Mouse (Mus musculus): ENCODE results near the gene BC048403.

Gene BC048403

DNA sequence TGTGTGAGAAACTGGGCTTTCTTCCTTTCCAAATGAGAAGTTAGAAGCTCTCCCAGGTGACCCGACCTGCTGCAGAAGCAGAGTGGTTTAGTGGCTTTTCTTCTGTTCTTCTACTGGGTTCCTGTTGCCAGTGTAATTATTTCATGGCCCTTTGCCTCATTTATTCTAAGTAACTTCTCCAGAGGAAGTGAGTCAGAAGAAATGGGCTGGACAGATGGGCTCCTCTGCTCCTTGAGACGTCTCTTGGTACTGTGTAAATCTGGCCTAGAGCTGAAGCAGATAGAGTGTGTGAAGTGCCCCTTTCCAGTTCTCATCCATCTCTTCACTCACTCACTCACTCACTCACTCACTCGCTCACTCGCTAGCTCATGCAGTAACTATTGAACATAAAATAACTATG, 16.9 kb downstream of the BC048403 start:
- no peak for DNase-seq (ENCODE audit: low read depth)

DNA sequence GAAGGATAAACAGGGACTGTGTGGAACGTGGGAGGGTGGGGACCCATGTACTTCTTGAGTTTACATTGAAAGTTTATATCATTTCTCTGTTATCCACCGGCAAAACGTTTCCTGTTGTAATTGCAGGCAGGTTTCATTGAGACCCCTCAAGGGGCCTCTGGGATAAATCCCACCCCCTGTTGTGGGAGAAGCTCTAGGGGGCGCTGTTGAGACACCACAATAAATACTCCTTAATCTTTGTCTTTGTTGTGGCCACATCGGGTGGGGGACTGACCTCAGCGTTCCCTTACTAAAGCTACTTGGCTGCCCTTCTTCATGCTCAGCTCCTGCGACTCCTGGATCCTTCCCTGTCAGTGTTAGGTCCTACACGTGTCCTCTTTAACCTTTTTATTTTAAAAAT, 19.4 kb downstream of the BC048403 start:
- DNase-seq (ENCODE audit: low read depth): no peak

DNA sequence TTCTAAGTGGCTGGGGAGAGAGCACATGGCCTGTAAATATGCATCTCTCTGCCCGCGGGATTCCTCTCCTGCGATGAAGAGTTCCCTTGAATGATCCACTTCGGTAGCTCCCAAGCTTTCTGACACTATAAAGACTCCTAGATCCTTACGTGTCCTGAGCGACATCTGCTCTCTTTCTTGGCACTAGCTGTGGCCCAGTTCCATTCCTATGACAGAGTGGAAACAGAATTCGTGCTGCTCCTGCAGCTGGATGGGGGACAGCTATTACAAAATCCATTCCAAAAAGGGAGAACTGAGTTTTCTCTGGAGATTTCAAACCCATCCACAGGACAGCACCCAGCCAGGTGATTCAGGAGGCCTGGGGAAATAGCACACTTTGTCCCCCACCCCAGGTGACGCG, 22.4 kb downstream of the BC048403 start:
- DNase-seq (ENCODE audit: low read depth): no peak

DNA sequence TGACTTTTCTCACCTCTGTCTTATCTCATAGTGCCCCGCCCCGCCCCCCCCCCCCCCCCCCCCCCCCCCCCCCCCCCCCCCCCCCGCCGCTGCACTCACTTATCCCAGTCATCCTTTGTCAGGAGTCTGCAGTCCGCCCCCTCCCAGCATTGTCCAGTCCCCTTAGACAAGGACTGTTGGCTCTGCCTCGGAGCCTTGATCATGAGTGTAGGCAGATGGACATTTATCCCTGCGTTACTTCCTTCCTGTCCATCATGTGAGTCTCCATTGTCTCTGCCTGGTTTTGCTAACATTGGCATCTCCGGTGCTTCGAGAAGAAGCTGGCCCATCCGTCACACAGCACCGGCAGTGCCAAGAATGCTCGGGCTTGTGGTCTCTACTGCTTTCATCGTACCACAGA, 23.5 kb downstream of the BC048403 start:
- DNase-seq (ENCODE audit: low read depth): no peak

DNA sequence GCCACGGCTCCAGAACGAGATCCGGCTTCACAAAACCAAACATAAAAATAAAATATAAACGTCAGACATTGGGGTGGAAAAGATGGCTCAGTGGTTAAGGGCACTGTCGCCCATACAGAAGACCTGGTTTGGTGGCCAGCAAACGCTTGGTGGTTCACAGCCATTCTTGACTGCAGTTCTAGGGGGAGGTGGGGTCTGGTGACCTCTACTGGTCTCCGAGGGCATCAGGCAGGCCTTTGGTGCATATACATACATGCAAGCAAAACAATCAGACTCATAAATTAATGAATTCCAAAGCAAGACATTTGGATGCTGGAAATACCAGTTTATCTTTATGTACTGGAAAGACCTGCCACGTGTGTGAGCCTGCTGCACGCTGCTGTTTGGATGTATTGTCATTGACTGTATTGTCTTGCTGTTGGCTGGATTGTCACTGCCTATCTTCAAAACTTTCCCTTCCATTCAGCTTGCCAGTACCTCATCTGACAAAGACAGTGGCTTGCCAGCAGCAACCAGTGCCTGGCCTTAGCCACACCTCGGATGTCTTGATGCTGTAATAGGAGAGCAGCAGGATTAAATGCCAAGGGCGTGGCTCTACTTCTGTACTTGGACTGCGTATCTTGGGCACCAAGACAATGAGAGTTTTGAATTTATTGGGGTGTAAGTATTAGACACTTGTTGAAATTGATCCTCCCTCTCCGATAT, 24.9 kb downstream of the BC048403 start:
- DNase-seq (ENCODE audit: low read depth): no peak

DNA sequence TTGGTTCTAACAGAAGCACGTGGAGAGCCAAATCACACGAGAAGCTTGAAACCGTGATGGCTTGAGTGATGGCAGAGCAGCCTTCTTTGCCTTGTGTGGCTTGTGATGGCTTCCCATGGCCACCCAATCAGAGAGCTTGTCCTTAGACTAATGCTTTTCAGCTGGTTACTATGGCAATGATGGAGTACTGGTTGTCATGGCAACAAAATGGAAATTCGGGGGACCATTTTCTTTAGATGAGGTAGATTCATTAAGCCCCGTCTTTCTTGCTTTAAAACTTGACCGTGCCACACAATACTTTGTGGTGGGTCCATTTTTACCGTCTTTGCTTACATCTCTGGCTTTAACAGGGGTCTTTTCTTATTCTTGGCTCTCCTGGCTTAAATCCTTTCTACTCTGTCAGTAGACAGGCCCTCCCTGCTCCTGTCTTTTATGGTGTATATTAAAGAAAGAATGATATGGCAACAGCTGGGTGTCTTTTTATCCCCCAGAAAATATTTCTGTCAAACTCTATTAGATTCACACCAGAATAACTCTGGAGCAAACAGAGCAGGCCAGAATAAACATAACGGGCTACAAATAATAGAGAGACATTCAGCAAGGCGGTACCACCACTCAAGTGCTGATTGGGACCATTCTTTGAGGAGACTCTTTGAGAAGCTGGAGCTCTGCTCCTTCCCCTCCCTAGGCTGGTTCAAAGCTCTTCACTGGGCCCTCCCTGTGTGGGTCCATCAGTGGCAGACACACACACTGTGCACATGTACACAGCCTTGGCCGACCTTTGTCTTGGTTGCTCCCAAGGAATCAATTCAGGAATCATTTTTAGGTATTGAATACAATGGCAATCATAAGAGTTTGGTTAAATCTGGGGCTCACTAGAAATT, 25.7 kb downstream of the BC048403 start:
- no peak for DNase-seq (ENCODE audit: low read depth)

DNA sequence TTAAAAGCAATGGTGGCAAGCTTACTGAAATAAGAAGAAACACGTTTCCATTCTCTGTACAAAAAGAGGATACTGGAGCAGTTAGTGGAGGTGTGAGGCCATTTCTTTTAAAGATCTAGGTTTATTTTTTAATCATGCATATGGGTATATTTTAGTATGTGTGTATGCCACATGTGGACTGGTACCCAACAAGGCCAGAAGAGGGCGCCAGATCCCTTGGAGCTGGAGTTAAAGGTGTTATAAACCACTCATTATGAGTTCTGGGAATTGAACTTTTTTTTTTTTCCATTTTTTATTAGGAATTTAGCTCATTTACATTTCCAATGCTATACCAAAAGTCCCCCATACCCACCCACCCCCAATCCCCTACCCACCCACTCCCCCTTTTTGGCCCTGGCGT, 27.6 kb downstream of the BC048403 start:
- peak; percentile 16 for DNase-seq (ENCODE audit: low read depth)

DNA sequence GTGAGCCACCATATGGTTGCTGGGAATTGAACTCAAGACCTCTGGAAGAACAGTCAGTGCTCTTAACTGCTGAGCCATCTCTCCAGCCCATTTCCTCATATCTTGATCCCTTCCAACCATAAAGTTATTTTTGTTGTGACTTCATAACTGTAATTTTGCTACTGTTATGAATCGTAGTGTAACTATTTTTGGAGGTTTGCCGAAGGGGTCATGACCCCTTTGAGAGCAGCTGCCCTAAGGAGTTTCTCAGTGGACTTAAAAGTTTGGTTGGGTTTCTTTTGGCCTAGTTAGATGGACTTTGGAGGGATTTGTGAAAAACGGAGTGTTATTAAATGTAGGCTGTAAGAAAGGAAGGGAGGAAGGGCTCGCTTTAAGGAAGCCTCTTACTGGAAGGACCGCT, 30.0 kb downstream of the BC048403 start:
- no peak for DNase-seq (ENCODE audit: low read depth)

DNA sequence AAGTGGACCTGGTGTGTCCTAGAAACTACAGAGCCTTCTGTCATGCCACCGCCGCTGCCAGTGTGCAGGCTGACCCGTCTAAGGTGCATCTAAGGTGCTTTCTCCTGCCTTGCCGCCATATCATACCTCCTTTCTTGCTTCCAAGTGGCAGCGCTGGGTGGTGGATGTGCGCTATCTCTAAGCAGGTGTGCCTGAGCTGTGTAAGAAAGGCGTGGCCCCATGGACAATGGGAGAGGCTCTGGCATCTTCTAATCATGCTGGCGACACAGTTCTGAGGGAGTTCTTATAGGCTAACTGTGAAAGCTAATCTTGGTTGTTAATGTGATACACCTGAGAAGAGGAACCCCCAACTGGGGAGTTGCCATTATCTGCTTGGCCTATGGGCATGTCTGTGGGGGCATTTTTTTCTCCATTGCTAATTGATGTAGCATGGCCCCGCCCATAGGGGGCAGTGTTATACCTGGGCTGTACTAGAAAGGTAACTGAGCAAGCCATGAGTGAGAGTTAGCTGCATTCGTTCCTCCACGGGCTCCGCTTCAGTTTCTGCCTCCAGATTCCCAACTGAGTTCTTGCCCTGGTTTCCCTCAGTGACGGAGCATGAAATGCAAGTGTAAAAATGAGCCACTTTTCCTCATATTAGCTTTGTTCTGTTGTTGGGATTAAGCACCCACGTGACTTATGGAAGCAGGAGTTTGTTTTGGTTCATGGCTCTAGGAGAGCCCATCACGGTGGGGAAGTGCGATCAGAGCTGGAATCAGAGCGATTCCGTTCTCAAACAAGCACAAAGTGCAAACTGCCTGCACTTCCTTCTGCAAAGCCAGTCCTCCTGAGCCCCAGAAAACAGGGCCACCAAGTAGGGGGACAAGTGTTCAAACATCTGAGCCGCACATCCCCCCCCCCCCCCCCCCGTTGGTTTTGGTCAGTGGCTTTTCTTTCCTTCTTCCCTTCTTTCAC, 31.2 kb downstream of the BC048403 start:
- DNase-seq (ENCODE audit: low read depth): no peak

DNA sequence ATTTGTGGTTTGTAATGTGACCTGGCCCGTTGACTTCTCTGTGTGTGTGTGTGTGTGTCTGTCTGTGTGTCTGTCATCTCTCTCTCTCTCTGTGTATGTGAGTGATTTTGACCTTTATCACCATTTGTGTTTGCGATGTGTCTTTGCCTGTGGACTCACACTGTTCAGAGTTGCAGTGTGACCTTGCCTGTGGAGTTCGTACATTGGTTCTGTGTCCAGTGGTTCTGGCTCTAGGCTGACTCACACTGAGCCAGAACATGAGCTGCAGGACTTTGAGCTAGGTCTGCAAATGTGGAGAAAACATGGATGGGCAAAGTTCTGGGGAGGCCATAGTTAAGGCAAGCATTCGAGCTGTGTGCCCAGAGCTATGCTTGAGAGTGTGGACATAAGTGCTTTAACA, 34.1 kb downstream of the BC048403 start:
- DNase-seq (ENCODE audit: low read depth): no peak

DNA sequence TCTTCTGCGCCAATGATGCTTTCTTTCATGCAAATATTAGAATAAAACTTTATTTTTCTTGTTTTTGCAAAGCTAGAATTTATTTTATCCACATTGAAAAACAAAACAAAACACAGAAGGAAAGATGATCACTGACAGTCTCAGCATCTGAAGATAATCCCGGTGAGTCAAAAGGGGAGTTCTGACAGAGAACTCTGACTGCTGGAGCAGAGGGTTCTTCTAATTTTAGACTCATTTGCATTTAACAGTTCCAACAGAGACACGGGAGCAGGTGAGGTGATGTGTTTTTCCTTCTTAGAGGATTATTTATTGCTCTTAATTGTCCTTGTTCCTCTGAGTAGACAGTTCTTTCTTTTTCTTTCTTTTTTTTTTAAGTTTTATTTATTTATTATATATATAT, 36.3 kb downstream of the BC048403 start:
- no peak for DNase-seq (ENCODE audit: low read depth)

DNA sequence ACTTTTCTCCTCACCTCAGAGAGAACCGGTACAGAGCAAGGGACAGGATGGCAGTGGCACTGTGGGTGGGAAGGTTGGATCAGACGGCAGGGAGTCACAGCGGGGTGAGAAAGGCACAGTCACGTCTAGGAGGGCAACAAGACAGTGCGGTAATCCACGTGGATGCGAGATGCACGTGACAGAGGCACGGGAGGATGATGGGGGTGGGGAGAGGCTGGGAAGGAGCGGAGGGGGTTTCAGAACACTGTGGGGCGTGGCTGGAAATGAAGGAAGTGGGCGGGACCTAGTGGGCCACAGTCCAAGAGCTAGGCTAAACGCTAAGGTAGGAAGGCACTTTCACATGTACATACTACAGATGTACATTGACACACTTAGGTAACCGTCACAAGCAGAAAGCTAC, 41.4 kb downstream of the BC048403 start:
- no peak for DNase-seq (ENCODE audit: low read depth)

DNA sequence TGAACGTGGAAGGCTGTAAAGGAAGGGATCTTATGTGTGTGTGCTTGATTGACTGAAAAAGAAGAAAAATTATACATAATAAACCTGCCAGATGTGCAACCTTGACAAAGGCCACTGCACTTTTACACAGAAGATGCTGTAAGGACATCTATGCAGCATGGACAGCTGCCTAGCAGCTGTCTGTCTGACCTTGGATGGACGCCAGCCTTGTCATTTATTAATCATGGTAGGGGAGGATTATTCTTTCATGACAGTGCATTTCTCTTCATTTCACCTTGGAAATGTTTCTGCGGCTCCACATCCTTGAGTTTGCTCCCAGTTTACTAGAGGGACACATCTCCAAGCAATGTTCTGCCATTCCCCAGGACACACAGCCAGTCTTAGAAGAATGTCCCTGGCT, 48.8 kb downstream of the BC048403 start:
- DNase-seq (ENCODE audit: low read depth): no peak

DNA sequence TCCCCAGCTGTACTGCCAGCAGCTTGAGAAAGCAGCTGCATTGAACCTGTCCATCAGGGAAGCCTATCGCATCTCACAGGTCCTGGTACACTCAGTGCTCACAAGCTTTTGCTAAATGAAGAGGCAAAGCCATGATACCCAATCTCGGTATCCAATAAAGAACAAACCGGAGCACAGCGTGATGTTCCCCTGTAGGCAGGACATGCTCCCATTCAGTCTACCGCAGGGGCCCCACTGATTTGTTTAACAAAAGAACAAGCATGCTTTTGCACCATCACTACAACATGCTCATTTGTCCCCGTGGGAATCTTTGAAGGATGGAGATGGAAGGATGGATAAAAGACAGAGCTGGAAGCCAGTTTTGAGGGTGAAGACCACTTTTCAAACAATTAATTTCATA, 50.3 kb downstream of the BC048403 start:
- no peak for DNase-seq (ENCODE audit: low read depth)

DNA sequence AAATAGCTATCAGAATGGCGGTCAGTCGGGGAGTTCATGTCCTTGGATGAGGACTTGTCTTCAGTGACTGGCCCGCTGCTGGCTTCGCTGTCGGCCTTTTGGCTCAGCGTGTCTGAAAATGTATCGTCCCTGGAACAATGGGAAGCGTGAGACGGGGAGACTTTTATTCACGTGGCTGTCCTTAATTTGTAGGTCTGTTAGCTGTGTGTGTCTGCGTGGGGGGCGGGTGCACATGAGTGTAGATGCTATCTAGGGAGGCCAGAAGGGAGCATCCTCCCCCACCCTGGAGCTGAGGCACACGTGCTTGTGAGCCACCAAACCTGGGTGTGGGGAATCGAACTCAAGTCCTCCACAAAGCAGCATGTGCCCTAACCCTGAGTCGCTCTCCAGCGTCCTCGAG, 52.9 kb downstream of the BC048403 start:
- DNase-seq (ENCODE audit: low read depth): no peak

DNA sequence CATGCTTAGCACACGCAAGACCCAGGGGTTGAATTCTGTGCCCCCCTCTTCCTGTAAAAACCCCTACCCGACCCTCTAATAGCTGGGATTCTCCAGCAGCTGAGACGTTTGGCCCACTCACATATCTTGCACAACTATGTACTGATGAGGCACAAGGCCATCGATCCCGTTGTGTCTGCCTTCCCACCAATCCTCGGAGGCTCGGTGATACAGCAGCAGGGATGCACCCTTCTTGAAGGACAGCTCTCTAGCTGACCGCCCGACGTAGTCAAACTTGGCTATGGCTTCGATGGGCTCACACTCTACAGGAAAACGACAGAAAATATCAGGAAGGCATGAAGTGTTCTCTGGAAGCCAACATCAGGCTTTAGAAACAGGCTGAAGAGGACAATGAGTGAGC, 54.7 kb downstream of the BC048403 start:
- no peak for DNase-seq (ENCODE audit: low read depth)

DNA sequence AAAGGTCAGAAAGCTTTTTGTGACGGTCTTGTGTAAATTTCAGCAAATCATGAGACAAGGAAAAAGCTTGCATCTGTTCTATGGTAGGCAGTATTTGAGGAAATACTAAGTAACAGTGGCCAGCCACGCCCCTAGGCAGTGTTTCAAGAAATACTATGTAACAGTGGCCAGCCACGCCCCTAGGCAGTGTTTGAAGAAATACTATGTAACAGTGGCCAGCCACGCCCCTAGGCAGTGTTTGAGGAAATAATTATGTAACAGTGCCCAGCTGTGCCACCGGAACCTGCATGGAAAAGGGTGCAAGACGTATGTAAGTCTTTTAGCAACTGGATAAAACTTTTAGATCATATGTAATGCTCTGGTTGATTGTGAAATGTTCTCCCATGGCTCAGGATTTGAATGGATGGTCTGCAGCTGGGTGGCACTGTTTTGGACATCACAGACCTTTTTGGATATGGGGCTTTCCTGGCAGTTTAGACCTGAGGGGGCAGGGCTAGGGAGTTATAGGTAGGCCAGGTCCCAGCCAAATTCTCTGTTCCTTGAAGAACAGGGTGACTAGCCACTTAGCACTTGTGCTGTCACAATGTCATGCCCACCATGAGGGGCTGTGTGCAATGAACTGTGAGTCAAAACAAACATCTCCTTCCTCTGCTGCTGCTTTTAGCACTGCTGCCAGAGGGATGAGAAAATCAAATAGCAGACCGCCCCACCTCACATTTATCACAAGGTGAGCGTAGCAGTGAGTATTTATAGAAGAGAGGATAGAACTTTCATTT, 56.5 kb downstream of the BC048403 start:
- peak; percentile 34 for DNase-seq (ENCODE audit: low read depth)

DNA sequence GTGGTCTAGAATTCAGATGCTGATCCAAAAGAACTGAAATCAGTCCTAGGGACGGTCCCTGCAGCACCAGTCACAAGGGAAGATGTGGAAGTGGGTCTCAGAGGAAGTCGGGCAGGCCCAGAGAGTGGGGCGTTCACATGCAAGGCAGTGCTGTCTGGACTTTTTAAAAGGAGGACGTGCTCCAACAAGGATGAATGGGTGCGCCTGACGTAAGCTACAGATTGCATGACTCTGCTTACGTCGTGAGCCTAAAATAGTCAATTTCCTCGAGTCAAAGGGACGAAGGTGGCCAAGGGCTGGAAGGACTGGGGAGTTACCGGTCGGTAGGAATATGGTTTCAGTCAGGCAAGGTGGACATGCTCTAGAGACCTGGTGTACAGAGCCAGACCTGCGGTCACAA, 60.3 kb downstream of the BC048403 start:
- no peak for DNase-seq (ENCODE audit: low read depth)

Measured in c-Kit-positive CD71-positive TER-119-negative erythroid progenitor cells, embryonic 14.5 days (primary cell).